Mouse (Mus musculus) erythroblast, adult 5-6 weeks (primary cell): ENCODE measurements at regions not wholly inside any gene's neighbourhood (a gene's known extent, or its start where the extent isn't known, plus 50 kb on each side); places are given as distances from the start of the nearest gene placed in this dataset.
"Not testable (repeated sequence)": the region's sequence is repeated elsewhere in the genome, so short reads cannot be mapped to it uniquely, and the experiment has no call there.

Experiments
- ATAC-seq: replicated peaks from 2 replicates; pipeline ENCODE4 v1.8.0; 2016; ENCODE audit warnings: moderate number of reproducible peaks, mild to moderate bottlenecking, moderate TSS enrichment, inconsistent platforms; ENCODE audit not compliant: poor library complexity, low FRiP score, severe bottlenecking

DNA sequence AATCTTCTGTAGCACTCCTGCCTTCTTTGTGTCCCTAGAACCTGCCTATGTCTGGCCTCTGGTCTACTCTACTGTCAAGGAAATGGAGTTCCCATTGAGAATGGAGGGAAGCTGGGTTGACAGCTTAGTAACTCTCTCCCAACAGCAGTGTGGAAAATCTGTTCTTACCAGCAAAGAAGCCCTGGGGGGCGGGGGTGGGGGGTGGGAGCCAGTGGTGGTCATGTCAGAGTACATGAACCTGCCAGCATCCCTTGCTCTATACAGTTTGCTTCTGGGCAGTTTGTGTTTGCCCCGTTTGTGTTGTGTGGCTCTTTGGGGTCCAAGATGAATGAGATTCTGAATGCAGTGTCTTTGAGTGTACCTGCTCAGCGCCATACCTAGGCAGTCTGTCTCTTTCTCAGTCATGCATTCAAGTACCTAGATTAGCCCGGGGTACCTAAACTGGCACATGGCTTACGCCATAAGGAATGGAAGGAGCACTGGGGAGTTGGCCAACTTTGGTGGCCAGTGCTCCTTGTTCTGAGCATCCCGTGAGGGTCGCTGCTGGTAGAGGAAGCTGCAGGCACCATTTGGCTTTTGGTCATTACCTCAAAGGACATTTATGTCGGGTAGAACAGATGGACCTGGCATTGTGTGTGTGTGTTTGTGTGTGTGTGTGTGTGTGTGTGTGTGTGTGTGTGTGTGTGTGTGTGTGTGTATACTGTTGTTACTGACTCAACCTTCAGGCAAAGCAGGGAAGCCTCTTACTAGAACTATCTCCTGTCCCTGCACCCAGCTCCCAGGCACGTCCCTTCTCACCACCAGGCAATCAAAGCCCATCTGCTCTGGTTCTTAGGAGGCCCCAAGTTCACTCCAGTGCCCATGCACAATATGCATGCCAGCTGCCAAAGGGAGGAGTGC lies 227.6 kb upstream of the 1700012A03Rik start:
- ATAC-seq, result no peak

GRCm38 (mm10) chr6:31821621-31822020 lies 228.4 kb upstream of the 1700012A03Rik start:
- no peak for ATAC-seq

GRCm38 (mm10) chr6:31817640-31818039 lies 232.4 kb upstream of the 1700012A03Rik start:
- peak; percentile 52; the same call in 1 of the 2 replicates for ATAC-seq

- ATAC-seq, result no peak
Measured at GRCm38 (mm10) chr6:31811890-31812289, 238.2 kb upstream of the 1700012A03Rik start.

DNA sequence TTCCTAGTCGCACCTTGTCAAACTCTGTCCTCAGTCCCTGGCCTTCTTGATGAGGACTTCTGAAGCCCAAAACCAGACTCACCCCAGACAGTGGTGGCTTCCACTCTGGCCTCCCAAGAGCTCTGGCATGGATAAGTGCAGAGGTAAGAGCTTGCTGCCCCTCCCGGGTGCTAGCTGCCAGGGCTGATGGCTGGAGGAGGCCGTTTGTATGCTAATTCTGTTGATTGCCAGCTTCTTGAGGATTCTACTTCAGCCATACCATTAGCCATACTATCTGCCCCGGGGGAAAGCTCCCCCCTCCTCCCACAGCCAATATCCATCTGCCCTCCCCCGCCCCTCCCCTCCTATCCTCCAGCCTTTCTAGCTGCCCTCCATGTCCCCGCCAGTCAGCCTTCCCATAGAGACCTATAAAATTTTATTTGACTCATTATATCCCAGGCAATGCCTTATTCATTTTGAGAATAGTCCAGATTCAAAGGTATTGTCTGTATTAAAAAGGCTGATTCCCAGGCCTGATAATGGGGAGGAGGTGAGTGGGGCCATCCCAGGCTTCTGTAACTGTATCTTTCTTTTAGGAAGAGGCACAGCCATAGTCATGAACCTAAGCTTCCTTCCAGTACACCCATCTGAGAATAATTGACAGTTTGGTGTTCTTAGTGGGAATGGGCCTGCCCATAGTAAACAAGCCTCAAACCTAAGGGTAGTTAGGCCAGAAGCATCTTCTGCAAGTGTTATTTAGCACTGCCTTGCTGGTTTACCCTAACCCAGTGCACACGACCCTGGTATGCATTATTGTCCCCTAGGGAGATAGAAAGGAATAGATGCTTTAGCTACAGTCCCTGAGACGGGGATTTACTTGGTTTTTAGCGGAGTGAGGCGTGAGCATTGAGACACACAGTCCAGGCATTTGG lies 239.2 kb upstream of the 1700012A03Rik start:
- ATAC-seq, result no peak

- ATAC-seq, result not testable (repeated sequence)
Measured at GRCm38 (mm10) chr6:31804468-31804867, 240.7 kb upstream of the Podxl start.

DNA sequence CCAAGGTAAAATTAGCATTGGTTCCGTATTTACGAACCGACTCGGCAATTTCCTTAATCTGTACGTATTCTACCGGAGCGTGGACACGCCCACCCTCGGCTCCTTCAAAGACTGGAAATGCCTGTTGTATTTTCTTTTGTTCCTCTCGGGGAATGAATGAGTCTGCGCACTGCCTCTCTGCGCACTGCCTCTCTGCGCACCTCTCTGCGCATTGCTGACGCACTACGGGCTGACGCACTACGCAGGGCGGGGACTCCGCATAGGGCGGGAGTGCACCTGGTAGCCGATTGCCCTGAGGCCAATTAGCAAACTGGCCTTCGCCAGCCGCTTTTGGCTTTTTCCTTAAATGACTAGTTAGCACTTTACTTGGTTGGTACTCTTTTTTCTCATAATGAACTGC lies 239.4 kb upstream of the Podxl start:
- not testable (repeated sequence) for ATAC-seq

GRCm38 (mm10) chr6:31791547-31791946 lies 227.8 kb upstream of the Podxl start:
- ATAC-seq, result no peak

DNA sequence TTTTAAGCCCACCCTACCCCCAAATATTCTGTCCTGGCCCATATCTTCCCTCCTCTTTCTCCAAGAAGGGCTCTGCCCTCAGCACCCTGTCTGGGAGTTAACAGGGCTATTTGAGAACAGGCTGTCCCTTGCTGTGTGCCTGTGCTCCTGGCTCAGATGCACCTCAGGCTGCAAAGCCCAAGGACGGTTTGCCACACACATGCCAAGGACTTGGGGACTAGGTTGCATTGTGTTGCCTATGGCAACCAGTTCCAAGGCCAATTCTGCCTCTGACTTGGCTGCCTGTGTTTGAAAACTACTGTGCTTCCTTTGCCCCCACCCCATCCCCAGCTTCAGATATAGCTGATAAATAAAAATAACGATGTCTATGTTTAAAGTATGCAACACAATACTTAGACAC lies 227.1 kb upstream of the Podxl start:
- no peak for ATAC-seq

DNA sequence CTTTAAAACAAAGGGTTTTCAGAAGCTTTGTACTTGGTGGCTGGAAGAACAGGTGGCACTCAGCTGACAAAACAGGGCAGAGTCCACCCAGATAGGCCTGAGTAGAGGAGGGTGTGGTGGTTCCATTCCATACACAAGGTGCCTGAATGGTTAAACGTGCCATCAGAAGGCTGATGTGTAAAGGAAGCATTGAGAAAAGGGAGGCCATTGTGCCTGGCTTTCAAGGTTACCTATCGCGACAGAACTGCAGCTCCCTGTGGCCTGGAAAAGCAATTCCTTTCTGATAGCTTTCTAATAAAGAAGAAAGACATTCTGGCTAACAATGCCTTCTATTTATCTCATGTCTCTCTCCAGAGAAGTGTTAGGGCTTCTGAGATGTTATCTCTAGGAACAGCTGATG lies 213.1 kb upstream of the Podxl start:
- ATAC-seq, result no peak

DNA sequence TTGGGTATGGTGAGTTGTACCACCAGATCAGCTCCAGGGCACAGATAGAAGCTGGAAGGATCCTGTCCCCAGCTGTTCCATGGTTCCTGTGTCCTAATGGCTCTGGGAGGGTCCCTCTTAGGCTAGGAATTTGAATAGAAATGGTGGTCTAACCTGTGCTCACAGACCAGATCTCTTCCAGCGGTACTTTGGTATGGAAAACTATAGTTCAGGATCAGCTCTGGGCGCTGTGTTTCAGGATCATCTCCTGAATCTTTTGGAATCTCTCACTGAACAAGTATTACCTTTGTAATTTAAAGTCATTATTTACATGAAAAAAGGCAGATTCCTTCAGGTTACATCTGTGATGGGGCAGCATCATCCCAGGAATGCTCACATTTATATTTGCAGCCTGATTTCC lies 208.1 kb upstream of the Podxl start:
- no peak for ATAC-seq

DNA sequence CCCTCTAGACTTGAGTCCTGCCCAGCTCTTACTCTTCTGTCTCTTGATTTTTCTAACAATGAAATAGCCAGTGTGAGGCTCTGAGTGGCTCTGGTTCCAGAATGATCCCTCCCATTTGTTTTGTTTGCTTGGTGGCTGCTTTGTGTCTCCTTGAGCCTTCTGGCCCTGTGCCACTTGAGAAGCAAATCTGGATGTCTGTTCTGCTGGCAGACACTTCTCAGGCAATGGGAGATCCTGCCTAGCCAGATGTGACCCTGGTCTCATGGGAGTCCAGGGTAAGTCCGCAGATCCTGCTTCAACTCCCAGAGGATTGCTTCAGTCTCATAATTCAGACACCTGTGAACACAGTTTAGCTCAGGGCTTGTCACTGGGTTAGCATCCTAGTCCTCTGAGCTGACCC lies 181.8 kb upstream of the Podxl start:
- no peak for ATAC-seq

- ATAC-seq, result no peak
Measured at GRCm38 (mm10) chr6:31731391-31731790, 167.6 kb upstream of the Podxl start.

DNA sequence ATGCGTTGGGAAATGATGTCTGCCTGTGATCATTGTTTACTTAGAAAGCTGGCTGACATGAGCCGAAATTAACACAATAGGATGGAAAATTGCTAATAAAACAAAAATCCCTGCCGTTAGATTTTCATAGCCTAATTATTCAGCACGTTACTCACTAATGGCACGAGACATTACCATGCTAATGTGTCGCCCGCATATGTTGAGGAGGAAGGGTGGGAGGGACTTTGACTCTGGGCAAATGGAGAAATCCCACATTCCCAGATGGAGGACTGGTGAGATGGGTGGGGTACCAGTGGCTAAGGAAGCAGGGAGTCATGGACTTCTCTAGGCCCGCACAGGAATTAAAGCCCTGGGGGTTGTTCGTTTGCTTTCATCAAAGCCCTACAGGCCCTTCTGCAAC lies 155.8 kb upstream of the Podxl start:
- ATAC-seq, result no peak

- no peak for ATAC-seq
Measured at GRCm38 (mm10) chr6:31718843-31719242, 155.1 kb upstream of the Podxl start.

- ATAC-seq, result no peak
Measured at GRCm38 (mm10) chr6:31717531-31717930, 153.8 kb upstream of the Podxl start.

DNA sequence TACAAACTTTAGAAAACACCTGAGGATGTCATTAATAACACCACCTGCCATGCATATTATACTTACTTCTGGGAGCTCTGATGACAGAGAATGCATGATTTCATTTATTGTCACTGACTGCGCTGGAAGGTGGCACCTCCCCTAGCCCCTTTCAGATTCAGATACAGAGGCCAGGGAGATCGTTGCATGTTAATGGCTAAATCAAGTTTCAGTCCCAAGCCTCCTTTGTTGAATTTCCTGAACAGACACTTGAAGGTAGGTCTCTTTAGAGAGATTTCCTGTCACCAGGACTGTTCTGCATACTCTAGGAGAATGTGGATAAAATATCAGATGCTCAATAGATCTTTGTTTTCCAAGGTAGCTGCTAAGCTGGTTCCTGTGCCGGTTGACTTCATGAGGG lies 143.5 kb upstream of the Podxl start:
- no peak for ATAC-seq

GRCm38 (mm10) chr6:31704191-31704590 lies 140.4 kb upstream of the Podxl start:
- no peak for ATAC-seq

- ATAC-seq, result no peak
Measured at GRCm38 (mm10) chr6:31702931-31703330, 139.2 kb upstream of the Podxl start.

GRCm38 (mm10) chr6:31695885-31696284 lies 132.1 kb upstream of the Podxl start:
- no peak for ATAC-seq

- ATAC-seq, result no peak
Measured at GRCm38 (mm10) chr6:31693047-31693446, 129.3 kb upstream of the Podxl start.
